Mouse (Mus musculus) heart, embryonic 16.5 days (tissue): Measurements from ENCODE around the gene Bfsp2. TPM values are rescaled to one million over a fixed set of nuclear protein-coding genes. Genes with fewer than 3 reads are reported as not detected.

Experiments used
- ATAC-seq: fragments of 200-750 bp; cut with Nextera tagmentation; replicated peaks from 2 replicates; pipeline ENCODE4 v1.8.0; 2017; ENCODE audit warnings: moderate number of reproducible peaks; ENCODE audit not compliant: insufficient read depth, low FRiP score; ENCODE audit errors: extremely low read depth
- H3K27ac ChIP-seq: fragments of 300-500 bp; sonication (generic); 2 replicates; pipeline ENCODE4 v1.5.1; 2014; ENCODE audit warnings: mild to moderate bottlenecking, low read length, control low read depth, moderate library complexity
- H3K27me3 ChIP-seq: fragments of 300-500 bp; sonication (generic); 2 replicates; pipeline ENCODE4 v1.6.1; 2014; ENCODE audit warnings: low read length, mixed read lengths; ENCODE audit not compliant: control insufficient read depth, insufficient read depth
- H3K36me3 ChIP-seq: fragments of 300-500 bp; sonication (generic); 2 replicates; pipeline ENCODE4 v1.6.1; 2014; ENCODE audit not compliant: control insufficient read depth, insufficient read depth
- H3K4me1 ChIP-seq: fragments of 300-500 bp; sonication (generic); 2 replicates; pipeline ENCODE4 v1.6.1; 2014; ENCODE audit warnings: low read length, mixed read lengths; ENCODE audit not compliant: control insufficient read depth, insufficient read depth
- H3K4me2 ChIP-seq: fragments of 300-500 bp; sonication (generic); 2 replicates; pipeline ENCODE4 v1.6.1; 2014; ENCODE audit warnings: low read depth, mild to moderate bottlenecking, control low read depth, low read length
- H3K4me3 ChIP-seq: fragments of 300-500 bp; sonication (generic); 2 replicates; pipeline ENCODE4 v1.5.1; 2014; ENCODE audit warnings: mild to moderate bottlenecking, control low read depth, low read length
- H3K9ac ChIP-seq: fragments of 300-500 bp; sonication (generic); 2 replicates; pipeline ENCODE4 v1.6.1; 2014; ENCODE audit warnings: low read length, control low read depth
- H3K9me3 ChIP-seq: fragments of 300-500 bp; sonication (generic); replicated peaks from 2 replicates; pipeline ENCODE4 v1.6.1; 2016; ENCODE audit warnings: low read length; ENCODE audit not compliant: control insufficient read depth
- WGBS: fragments of 180-500 bp; shearing (Covaris S2); extraction: QIAGEN DNeasy Blood & Tissue Kit; methylation state at CpG from one replicate; pipeline ENCODE4 v1.1.7; 2014; 5-methylcytosine and 5-hydroxymethylcytosine counted together
- polyA plus RNA-seq: library from polyadenylated mRNA; unstranded; fragments of >200 nt; fragmentation: Nextera tagmentation; extraction: Ambion mirVana; gene quantifications from 2 replicates; pipeline ENCODE4 v1.2.1, GENCODE M21; 2015

Gene Bfsp2
- 0.76 and 1.1 TPM in 2 replicates for polyA plus RNA-seq

GRCm38 (mm10) chr9:103480044-103480576 is at the start of gene Bfsp2:
TSS of gene Bfsp2 (minus strand) at chr9:103480420.
- 72% methylated on average over 9 of the region's 9 CpGs for WGBS
- Histone ChIP-seq H3K9me3 (no peaks in the 10 kb centered on the region), H3K27ac (peak within 1 kb of the TSS; percentile 78), H3K27me3 (no peaks in the 10 kb centered on the region), H3K9ac (peak within 1 kb of the TSS; percentile 18; the same call in 1 of the 2 replicates), H3K4me1 (peaks cover 15% of the 10 kb centered on the region), H3K4me2 (peak within 1 kb of the TSS; percentile 30), H3K36me3 (no peaks in the 10 kb centered on the region), H3K4me3 (no peak within 1 kb of the TSS)
- no peak; the same call in 1 of the 2 replicates for ATAC-seq

GRCm38 (mm10) chr9:103525041-103525537 is 44.9 kb upstream of the Bfsp2 start:
- Histone ChIP-seq H3K4me3 (no peak overlapping the region), H3K27me3 (no peaks in the 10 kb centered on the region), H3K4me2 (no peak overlapping the region), H3K9ac (no peak overlapping the region), H3K4me1 (peaks cover 8% of the 10 kb centered on the region; the same call in 1 of the 2 replicates), H3K9me3 (no peaks in the 10 kb centered on the region), H3K27ac (no peak overlapping the region), H3K36me3 (no peaks in the 10 kb centered on the region)
- 25% methylated on average over 10 of the region's 10 CpGs for WGBS
- ATAC-seq = no peak

GRCm38 (mm10) chr9:103524600-103524999 is 44.4 kb upstream of the Bfsp2 start:
- Histone ChIP-seq H3K9me3 (no peaks in the 10 kb centered on the region), H3K4me1 (peaks cover 8% of the 10 kb centered on the region; the same call in 1 of the 2 replicates), H3K36me3 (no peaks in the 10 kb centered on the region), H3K4me3 (no peak overlapping the region), H3K9ac (no peak overlapping the region), H3K27ac (no peak overlapping the region), H3K27me3 (no peaks in the 10 kb centered on the region), H3K4me2 (no peak overlapping the region)
- ATAC-seq = no peak
- 42% methylated on average over 5 of the region's 5 CpGs for WGBS

DNA sequence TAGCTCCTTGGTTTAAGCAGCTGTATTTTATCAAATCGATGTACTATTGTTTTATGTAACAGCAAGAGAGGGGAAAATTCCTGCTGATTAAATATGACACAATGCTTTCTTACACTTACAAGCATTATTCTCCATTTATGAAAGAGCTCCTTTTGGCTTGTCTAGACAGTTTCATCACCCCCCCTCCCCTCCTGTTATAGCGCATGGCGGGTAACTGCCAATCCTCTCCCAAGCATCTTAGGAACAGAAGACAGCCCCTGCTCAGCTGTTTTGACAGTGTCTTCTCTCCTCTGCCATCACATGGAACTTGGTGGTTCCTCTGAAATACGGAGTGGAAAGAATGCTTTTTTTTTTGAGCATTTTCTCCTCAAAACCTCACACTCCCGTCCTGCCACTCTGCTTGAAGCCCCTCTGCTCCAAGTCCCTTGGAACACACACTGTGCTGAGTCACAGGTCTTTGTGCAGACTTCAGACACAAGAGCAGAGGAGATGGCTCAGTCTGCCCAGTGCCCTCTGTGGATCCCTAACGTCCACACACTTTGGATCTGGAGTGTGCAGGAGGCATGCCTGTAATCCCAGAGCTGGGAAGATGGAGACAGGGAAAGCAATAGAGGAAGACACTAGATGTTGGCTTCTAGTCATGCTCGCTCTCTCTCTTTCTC is 43.7 kb upstream of the Bfsp2 start:
- H3K27me3 ChIP-seq = no peaks in the 10 kb centered on the region
- ATAC-seq = no peak
- H3K36me3 ChIP-seq = no peaks in the 10 kb centered on the region
- H3K27ac ChIP-seq = no peak overlapping the region
- no peak overlapping the region for H3K4me3 ChIP-seq
- 66% methylated on average over 7 of the region's 7 CpGs for WGBS
- H3K4me1 ChIP-seq = peaks cover 8% of the 10 kb centered on the region; the same call in 1 of the 2 replicates
- H3K9ac ChIP-seq = no peak overlapping the region
- no peak overlapping the region for H3K4me2 ChIP-seq
- peaks cover 3% of the 10 kb centered on the region; the same call in 1 of the 2 replicates for H3K9me3 ChIP-seq

GRCm38 (mm10) chr9:103523008-103523407 is 42.8 kb upstream of the Bfsp2 start:
- Histone ChIP-seq H3K9me3 (peaks cover 4% of the 10 kb centered on the region; the same call in 1 of the 2 replicates), H3K27me3 (no peaks in the 10 kb centered on the region), H3K4me2 (no peak overlapping the region), H3K9ac (no peak overlapping the region), H3K27ac (no peak overlapping the region), H3K36me3 (no peaks in the 10 kb centered on the region), H3K4me3 (no peak overlapping the region), H3K4me1 (peaks cover 8% of the 10 kb centered on the region; the same call in 1 of the 2 replicates)
- WGBS = 65% methylated on average over 6 of the region's 6 CpGs
- ATAC-seq = no peak

GRCm38 (mm10) chr9:103513884-103514283 is 33.7 kb upstream of the Bfsp2 start:
- 65% methylated on average over 2 of the region's 2 CpGs for WGBS
- Histone ChIP-seq H3K4me1 (no peaks in the 10 kb centered on the region), H3K4me2 (no peak overlapping the region), H3K9ac (no peak overlapping the region), H3K4me3 (no peak overlapping the region), H3K36me3 (no peaks in the 10 kb centered on the region), H3K9me3 (peaks cover under 1% of the 10 kb centered on the region; the same call in 1 of the 2 replicates), H3K27ac (no peak overlapping the region), H3K27me3 (no peaks in the 10 kb centered on the region)
- no peak for ATAC-seq

- no peaks in the 10 kb centered on the region for H3K27me3 ChIP-seq
- 83% methylated on average over 6 of the region's 6 CpGs for WGBS
Measured at GRCm38 (mm10) chr9:103512257-103512656, 32.0 kb upstream of the Bfsp2 start.

DNA sequence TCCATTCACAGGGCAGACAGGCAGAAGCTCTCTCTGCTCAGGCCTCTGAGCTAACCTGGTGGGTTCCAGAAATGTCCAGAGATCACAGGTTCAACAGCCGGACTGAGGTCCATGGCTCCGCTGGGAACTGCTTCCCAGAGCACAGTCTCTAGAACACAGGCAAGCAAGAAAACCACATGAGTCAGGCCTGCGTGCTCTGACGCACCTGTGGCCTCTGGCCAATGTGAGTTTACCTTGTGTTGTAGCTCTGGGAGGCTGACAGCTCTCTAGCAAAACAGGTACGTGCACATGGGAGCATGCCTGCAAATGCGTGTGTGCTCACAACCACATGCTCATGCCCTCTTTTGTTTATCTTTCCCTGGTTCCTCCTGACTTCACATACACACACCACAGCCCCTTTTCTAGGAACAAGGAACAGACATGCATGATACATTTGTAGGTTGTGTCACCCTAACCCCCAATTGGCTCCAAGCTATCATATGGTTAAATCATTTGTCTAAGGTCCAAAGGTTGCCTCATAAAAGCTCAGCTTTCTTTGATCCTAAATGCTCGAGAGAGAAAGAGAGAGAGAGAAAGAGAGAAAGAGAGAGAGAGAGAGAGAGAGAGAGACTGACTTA is 26.9 kb upstream of the Bfsp2 start:
- Histone ChIP-seq H3K4me1 (peaks cover 7% of the 10 kb centered on the region), H3K4me2 (no peak overlapping the region), H3K9ac (no peak overlapping the region), H3K27me3 (no peaks in the 10 kb centered on the region), H3K36me3 (no peaks in the 10 kb centered on the region), H3K27ac (no peak overlapping the region), H3K4me3 (no peak overlapping the region), H3K9me3 (no peaks in the 10 kb centered on the region)
- WGBS = 69% methylated on average over 7 of the region's 7 CpGs
- no peak for ATAC-seq

More at GRCm38 (mm10) chr9:103512257-103512656, 32.0 kb upstream of the Bfsp2 start:
- Histone ChIP-seq H3K9me3 (no peaks in the 10 kb centered on the region), H3K36me3 (no peaks in the 10 kb centered on the region), H3K4me3 (no peak overlapping the region), H3K4me2 (no peak overlapping the region), H3K9ac (no peak overlapping the region), H3K4me1 (no peaks in the 10 kb centered on the region), H3K27ac (no peak overlapping the region)
- no peak for ATAC-seq

DNA sequence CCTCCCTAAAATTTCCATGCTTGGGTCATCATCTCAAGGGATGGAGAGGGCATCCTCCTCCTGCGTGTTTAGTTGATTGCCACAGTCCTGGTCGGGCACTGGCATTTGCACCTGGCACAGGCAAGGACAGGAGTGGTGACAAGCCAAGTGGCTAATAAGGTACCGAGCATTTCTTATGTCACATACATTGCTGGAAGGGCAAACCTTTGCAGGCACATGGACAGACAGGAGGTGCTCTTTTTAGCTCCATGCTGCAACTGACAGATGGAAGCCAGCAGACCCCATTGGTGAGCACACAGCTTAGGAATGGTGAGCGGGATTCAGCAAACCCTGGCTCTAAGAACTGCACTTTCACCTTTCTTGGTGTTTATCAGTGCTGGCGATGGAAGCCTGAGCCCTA is 24.8 kb upstream of the Bfsp2 start:
- no peak overlapping the region for H3K27ac ChIP-seq

More for the DNA sequence above, 24.8 kb upstream of the Bfsp2 start:
- WGBS = 51% methylated on average over 5 of the region's 5 CpGs
- ATAC-seq = no peak
- no peak overlapping the region for H3K9ac ChIP-seq
- no peaks in the 10 kb centered on the region for H3K27me3 ChIP-seq
- H3K4me3 ChIP-seq = no peak overlapping the region
- no peak overlapping the region for H3K4me2 ChIP-seq
- peaks cover 15% of the 10 kb centered on the region for H3K4me1 ChIP-seq
- no peaks in the 10 kb centered on the region for H3K36me3 ChIP-seq
- no peaks in the 10 kb centered on the region for H3K9me3 ChIP-seq
